Mouse (Mus musculus) small intestine, adult 2 months (tissue): ENCODE results near the gene Pla2g2c.

ENCODE experiments used
- CTCF ChIP-seq: fragments of 200-500 bp; IDR thresholded peaks from 2 replicates; pipeline ENCODE4 v1.5.1; 2012; ENCODE audit warnings: low read depth, mild to moderate bottlenecking, control low read depth, inconsistent platforms, low read length, moderate library complexity, mixed read lengths; ENCODE audit not compliant: insufficient replicate concordance, insufficient read length; ENCODE audit errors: extremely low read depth
- POLR2A ChIP-seq: fragments of 200-500 bp; IDR thresholded peaks from 2 replicates; pipeline ENCODE4 v1.6.1; 2012; ENCODE audit warnings: low read depth, mild to moderate bottlenecking, control low read depth, inconsistent platforms, low read length, moderate library complexity

DNA sequence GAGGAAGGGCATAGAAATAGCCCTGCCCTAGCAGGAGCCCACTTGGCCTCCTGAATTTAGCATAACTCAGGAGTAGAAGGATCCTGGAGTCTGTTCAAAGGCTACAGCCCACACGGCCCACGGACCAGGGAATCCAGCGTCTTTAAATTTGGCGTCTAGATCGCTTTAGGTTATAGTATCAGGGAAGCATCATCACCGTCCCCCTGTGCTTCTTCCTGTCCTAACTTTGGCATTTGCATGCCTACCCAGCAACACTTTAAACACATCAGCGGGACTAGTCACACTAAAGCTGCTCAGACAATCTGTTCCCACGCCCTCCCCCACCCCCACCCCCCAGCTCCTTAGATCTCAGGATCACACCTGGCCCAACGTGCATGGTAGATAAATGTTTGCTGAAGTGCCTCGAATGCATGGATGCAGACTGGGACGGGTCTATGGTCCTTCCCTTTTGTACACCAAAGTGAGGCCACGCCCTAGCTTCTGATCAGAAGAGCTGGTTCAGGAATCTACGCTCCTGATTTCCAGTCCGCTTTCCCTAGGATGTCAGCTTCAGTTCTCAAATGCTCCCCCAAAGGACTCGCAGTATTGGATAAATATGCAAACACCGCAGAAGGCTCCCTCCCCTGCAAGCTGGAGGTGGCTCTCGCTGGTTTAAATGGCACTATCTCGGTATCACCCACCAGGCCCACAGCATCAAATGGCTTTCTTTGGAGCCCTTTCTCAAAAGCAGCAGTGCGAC, 33.0 kb upstream of the Pla2g2c start:
- TF ChIP-seq CTCF (no peak), POLR2A (no peak)
